Mouse (Mus musculus) ZHBTc4 (cell line): ENCODE data around the gene BC034090.
"Not testable (repeated sequence)": the region's sequence is repeated elsewhere in the genome, so short reads cannot be mapped to it uniquely, and the experiment has no call there.

Experiments used
- DNase-seq: peaks from one replicate; pipeline ENCODE4 v3.0.0-alpha.2; 2011; ENCODE audit warnings: low read depth, low spot score

Gene BC034090

DNA sequence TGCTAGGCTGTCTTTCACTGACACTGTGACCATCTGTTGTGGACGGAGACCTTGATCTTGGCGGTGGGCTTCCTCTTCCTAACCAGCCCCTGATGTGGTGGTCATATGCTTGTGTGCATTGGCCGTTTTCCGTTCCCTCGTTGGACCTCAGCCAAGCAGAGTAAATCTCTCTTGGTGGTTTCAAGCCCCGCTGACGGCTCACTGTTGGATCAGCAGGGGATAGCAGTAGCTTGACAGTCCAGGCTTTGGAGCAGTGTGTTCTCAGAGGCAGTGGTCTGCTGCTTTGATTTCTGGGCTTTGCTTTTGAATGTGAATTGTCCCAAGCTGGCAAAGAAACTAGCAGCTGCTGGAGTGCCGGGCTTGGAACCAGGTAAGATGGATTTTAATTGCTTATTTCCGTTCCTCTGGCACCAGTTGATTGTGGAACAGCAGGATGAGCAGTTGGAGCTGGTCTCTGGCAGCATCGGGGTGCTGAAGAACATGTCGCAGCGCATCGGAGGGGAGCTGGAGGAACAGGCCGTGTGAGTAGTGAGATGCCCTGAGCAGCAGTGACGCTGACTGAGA is 51.4 kb downstream of the BC034090 start:
- DNase-seq, result no peak

DNA sequence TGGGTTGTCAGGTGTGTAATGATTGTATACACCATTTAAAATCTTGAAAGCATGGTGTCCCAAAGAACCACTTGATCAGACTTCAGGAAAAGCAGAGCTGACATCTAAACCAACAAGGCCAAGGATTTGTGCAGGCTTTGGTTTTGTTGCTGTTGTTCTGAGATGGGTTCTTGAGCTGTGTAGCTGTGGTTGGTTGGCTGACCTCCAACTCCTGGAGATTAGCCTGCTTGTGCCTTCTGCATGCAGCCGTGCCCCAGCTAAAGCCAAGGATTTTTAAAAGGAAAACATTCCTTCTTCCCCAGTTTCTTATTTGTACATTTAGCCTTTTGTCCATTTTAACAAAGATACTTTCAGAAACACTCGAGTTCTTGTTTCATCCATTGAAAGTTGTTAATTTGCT is 52.6 kb downstream of the BC034090 start:
- DNase-seq, result no peak

DNA sequence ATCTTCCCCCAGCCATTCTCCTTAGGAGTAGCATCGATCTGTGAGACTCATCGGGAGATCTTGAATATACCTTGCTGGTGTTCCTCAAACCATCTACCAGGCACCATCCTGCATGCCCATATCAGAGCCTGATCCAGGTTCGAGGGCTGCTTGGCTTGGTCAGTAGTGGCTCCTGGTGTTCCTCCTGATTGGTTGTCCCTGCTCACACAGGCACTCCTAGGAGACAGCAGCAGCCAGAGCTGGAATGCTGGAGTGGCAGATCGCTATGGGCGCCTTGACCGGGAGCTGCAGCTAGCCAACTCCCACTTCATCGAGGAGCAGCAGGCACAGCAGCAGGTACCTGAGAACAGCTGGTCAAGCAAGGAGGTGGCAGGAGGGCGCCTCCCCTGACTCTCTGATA is 53.0 kb downstream of the BC034090 start:
- DNase-seq, result no peak

DNA sequence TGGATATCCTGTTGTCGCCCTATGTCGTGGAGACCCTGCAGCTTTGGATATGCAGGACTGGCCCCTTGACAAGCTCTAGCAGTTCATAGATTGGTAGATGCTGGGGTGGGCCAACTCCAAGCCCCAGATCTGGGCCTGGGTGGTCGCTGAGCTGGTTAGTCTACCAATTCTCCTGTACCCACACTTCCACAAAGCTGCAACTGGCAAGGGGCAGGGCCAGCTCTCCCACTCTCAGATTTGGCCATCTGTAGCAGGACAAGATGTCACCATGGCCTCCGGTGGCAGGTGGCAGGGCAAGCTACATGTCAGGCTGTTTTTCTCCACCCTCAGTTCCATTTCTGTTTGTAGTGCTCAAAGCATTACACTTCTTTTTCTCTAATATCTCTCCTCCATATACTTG is 55.6 kb downstream of the BC034090 start:
- DNase-seq, result no peak

DNA sequence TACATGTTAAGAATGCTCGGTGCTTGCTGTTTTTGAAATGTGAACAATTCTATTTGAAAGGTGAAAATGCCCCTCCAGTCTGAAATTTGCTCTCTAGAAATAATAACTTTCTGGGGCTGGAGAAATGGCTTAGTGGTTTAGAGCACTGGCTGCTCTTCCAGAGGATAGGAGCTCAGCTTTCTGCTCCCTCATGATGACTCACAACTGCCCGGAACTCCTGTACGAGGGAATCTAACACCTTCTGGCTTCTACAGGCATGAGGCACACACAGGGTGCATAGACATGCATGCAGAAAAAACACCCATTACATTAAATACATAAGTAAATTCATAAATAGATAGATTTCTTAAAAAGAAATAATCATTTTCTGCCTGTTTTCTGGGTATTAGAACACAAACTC is 60.1 kb downstream of the BC034090 start:
- no peak for DNase-seq

DNA sequence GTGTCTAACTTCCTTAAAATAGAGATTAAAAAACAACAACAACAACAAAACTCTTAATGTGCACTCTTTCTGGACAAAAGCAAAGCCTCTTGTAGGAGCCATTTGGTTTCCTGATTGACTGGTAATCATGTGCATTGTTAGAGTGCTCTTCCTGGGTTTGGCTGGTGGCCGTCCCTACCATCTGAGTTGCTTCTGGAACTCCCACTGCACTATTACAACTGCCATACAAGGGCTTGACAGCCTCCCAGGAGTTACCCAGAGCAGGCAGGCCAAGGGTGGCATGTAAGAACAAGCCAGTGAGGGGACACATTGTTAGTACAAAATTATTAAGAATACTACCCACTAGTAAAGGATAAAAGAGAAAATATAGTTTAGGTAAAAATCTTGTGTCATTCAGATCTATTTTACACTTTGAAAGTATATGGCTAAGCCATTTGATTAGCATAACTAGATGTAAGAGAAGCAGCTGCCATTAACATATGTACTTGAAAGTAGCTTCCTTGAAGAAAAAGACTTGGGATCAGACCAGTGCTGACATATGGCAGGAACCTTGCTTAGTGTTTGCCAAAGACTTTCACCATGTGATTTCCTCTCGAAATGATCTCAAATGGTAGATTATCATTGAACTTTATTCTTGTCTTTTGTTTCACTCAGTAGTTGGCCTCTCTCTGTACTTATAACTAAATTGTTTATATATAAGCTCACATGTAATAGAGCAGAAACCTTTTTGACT is 65.9 kb downstream of the BC034090 start:
- DNase-seq, result no peak

DNA sequence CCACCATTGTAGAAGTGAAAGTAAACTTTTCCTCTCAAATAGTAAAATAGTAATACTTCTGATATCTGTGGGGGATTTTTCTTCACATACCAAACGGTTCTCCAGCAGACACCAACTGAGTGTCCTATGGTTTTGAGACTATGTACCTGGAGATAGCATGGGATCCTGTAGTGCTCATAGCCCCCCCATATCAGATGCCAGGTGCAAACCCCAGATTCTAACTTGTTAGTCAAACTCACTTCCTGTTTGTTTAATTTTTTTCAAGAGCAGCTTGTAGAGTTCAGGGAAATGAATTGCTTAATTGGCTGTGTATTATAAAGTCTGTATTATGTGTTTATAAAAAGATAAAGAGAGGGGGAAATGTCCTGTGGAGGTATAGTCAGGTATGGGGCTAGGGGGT is 69.8 kb downstream of the BC034090 start:
- DNase-seq, result no peak

DNA sequence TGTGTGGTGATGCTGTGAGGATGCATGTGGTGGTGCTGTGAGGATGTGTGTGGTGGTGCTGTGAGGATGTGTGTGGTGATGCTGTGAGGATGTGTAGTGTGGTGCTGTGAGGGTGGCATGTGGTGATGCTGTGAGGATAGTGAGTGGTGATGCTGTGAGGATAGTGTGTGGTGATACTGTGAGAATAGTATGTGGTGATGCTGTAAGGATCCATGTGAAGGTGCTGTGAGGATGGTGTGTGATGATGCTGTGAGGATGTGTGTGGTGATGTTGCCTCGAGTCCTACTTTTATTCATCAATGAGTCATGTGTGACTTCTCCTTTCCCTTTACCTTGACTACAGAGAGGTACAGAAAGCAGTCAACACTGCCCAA is 70.6 kb downstream of the BC034090 start:
- not testable (repeated sequence) for DNase-seq

DNA sequence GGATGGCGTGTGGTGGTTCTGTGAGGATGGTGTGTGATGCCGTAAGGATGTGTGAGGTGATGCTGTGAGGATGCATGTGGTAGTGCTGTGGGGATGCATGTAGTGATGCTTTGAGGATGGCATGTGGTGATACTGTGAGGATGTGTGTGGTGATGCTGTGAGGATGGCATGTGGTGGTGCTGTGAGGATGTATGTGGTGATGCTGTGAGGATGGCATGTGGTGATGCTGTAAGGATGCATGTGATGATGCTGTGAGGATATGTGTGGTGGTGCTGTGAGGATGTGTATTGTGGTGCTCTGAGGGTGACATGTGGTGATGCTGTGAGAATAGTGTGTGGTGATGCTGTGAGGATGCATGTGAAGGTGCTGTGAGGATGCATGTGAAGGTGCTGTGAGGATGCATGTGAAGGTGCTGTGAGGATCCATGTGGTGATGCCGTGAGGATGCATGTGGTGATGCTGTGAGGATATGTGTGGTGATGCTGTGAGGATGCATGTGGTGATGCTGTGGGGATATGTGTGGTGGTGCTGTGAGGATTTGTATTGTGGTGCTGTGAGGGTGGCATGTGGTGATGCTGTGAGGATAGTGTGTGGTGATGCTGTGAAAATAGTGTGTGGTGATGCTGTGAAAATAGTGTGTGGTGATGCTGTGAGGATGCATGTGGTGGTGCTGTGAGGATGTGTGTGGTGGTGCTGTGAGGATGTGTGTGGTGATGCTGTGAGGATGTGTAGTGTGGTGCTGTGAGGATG is 71.2 kb downstream of the BC034090 start:
- no peak for DNase-seq

DNA sequence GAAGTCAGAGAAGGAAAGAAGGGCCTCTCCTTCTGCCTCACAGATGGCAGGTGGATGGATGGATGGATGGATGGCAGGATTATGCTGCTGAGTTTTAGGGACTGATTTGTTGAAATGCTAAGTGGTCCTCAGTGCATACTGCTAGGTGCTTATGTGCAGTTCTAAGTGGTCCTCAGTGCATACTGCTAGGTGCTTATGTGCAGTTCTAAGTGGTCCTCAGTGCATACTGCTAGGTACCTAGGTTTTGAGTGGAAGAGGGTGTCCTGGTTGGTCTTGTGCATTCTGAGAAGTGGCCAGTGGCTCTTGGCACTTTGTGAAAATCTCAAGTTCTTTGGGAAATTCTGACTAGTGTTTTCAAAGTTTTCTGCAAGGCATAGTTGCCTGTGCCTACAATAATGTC is 74.3 kb downstream of the BC034090 start:
- no peak for DNase-seq

DNA sequence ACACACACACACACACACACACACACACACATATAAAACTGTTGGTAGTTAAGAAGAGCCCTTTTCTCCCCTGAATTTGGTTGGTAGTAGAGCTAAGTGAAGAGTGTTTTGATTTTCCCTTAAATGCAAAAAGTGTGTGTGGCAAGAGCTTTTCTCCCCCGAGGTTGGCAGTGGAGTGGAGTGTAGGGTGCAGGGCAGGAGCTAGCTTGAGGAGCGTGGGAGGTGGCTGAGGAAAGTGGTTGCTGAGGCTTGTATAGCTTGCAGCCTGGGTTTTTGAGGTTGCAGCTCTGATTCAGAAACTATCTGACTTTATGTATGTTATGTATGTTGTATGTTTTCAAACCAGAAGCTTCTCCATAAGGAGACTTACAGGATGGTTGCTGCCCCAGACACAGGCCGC is 76.8 kb downstream of the BC034090 start:
- DNase-seq, result no peak
